Mouse (Mus musculus) cerebellum, adult 8-10 months (tissue): ENCODE data around the gene Plin2.
A peak's percentile ranks its signal among the peaks of the same experiment; 100 is the strongest.

Experiments used
- DNase-seq: peaks from one replicate; pipeline ENCODE4 v3.0.0; 2022

Plin2 gene

DNA sequence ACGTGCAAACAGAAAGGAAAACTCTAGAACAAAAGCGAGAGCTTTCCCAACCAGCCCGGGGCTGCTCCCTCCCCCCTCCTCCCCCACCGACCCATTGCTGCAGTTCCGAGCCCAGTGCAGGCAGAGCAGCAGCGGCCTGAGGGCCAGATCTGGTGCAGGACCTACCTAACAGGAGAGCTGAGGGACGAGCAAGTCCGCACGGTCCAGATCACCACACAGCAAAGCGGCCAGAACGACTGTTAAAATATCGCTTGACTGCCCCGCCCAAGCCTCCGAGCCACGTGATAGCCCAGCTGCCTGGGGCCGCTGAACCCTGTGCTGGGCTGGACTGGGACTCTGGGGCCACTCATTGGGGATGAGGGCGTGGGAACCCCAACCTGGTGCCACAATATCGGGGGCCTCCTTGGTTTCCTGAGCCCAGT is at the start of gene Plin2:
Plin2 (minus strand) TSS at position 281 of the 422 bp plus-strand sequence.
- DNase-seq, result peak; percentile 51

DNA sequence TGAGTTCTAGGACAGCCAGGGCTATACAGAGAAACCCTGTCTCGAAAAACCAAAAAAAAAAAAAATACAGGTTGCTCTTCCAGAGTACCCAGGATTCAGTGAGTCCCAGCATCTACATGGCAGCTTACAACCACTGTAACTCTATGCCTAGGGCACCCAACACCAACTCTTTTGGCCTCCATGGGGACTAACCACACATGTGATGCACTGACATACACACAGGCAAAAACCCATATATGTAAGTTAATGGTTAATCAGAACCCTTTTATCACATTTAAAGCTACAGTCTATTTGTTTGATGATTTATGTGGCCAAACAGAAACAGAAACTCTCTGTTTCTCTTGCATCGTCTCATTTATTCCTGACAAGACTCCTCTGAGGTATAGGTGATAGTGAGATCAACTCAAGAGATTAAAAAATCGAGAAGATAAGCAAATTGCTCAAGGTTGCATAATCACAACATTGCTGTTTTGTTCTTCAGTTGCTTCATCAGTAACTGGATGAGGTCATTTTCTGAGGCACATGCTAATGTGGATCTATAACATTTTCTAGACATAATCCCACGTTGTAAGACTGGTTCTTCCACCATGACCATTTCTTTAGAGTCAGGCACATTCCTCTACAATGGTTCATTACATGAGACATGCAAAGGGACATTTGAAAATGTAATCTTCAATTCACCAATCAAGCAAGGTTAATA is 49.2 kb upstream of the Plin2 start:
- no peak for DNase-seq

DNA sequence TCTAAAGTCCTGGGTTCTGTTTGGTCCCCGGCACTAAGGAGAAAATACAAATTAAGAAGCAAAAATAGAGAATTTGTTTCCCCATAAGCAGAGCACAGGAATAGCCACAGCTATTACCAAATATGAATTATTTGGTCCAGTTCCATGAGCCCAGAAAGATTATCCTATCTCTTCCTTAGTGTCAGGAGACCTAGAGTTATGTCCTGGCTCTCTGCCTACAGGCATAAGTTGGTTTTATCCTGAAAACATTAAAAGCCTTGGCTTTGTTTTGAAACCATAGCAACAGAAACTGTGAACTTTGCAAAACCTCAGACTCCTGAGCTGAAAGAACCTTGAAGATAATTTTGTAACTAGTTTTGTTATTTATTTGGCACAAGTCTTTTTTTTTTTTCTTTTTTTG is 47.3 kb upstream of the Plin2 start:
- no peak for DNase-seq

GRCm38 (mm10) chr4:86715341-86715740 is 45.5 kb upstream of the Plin2 start:
- no peak for DNase-seq

GRCm38 (mm10) chr4:86713518-86713917 is 43.7 kb upstream of the Plin2 start:
- no peak for DNase-seq

DNA sequence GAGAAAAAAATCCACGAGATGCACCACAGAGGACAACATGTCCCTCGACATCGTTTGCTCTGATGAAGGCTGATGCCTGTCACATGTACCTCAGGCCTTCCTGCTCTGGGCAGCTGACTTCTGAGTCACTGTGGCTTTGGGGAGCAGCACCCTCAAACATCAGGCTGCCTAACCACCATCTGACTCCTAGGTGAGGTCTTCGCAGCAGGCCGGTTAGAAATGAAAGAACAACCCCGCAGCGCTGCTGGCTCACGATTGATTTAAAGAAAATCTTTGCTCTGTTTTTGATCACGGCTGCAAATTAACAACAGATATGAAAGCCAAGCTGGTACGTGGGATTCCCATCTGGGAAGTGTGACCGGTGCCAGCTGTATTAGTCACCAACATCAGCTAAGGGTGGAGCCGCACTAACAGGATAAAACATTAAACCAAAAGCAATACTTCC is 42.9 kb upstream of the Plin2 start:
- no peak for DNase-seq

DNA sequence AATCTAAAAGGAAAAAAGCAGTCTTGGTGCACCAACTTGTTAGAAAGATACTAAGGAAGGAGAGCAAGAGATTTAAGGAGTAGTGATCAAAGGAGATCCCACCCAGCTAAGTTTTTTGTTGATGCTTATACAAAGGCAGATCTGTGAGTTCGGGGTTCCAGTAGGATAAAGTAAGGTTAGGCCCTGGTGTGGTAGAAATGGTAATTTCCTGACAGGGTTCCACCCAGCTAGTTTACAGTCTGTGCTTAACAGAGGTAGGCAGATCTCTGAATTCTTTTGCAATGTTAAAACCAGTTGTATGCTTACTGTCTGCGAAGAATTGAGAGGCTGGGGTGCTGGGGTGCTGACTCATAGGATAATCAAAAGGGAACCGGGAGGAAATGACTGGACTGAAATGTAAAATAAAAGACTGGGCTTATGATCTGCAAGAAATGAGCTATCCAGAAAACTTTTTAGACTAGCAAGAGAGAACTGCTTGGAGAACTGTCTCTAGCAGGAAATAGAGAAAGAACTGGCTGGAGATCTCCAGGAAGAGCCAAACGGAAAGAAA is 40.9 kb upstream of the Plin2 start:
- no peak for DNase-seq

DNA sequence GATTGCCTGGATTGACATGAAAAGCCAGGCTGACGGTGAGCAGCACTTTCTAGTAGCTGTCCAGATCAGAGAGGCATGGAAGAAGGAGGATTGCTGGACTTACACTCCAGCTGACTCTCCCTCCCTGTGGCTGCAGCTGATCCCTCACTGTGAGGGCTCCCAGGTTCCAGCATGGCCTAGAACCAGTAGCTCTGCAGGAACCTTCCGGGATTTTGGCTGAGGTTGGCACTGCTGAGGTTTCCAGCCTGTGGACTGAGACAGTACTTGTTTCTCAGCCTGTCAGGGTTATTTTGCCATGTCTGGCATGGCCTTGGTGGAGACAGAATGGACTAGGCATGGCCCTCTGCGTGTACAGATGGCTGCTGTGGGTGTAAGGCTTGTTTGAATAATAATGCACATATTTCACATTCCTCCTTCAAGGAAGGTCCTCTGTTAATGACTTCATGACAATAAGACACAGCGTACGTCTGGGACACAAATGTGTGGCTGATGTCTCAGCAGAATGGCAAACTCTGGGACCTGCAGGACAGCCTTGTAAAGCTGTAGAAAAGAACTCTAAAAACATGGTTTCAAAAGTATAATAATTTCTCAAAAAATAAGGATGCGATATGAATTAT is 40.3 kb upstream of the Plin2 start:
- peak; percentile 68 for DNase-seq

- DNase-seq, result no peak
Measured at GRCm38 (mm10) chr4:86708801-86709200, 38.9 kb upstream of the Plin2 start.

- DNase-seq, result no peak
Measured at GRCm38 (mm10) chr4:86699161-86699865, 29.5 kb upstream of the Plin2 start.

DNA sequence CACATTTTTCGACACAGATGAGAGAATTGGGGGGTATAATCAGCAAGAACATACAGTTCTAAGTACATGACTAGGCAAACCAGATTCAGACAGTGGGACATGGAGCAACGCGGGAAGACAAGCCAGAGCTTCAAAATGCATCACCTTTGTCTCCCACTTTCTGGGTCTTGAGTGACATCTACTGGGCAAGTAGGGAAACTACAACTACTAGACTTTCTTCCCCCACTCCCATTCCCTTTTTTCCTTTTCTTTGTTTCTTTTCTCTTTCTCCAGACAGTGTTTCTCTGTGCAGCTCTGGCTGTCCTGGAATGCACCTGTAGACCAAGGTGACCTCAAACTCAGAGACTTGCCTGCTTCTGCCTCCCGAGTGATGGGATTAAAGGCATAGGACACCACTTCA is 27.0 kb upstream of the Plin2 start:
- peak; percentile 48 for DNase-seq

DNA sequence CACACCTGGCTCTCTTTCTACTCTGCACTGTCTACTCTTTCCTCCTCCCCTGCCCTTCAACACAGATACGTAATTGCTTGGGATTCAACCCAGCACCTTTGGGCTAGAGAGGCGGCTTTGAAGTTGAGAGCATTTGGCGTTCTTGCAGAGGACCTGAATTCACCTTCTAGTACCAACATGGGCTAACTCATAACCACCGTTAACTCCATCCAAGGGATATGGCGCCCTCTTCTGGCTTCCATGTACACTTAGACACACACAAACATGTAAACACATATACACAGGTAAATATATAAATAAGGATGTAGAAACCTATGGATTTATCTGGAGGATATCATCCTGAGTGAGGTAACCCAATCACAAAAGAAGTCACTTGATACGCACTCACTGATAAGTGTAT is 25.2 kb upstream of the Plin2 start:
- peak; percentile 42 for DNase-seq

DNA sequence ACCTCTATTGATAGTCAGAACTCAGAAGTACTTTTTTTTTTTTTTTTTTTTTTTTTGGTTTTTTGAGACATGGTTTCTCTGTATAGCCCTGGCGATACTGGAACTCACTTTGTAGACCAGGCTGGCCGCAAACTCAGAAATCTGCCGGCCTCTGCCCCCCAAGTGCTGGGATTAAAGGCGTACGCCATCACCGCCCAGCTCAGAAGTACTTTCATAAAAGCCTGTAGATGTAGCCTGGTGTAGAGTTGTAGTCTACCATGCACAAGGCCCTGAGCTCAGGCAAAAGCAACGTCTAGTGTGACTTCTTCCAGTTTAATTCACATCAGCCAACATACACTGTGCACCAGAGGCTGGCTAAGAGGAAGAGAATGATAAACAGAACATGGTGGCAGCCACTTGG is 23.1 kb upstream of the Plin2 start:
- DNase-seq, result no peak

- DNase-seq, result no peak
Measured at GRCm38 (mm10) chr4:86691290-86691689, 21.4 kb upstream of the Plin2 start.

- DNase-seq, result no peak
Measured at GRCm38 (mm10) chr4:86690768-86691167, 20.9 kb upstream of the Plin2 start.

GRCm38 (mm10) chr4:86690194-86690593 is 20.3 kb upstream of the Plin2 start:
- DNase-seq, result no peak

GRCm38 (mm10) chr4:86689056-86689735 is 19.3 kb upstream of the Plin2 start:
- no peak for DNase-seq

DNA sequence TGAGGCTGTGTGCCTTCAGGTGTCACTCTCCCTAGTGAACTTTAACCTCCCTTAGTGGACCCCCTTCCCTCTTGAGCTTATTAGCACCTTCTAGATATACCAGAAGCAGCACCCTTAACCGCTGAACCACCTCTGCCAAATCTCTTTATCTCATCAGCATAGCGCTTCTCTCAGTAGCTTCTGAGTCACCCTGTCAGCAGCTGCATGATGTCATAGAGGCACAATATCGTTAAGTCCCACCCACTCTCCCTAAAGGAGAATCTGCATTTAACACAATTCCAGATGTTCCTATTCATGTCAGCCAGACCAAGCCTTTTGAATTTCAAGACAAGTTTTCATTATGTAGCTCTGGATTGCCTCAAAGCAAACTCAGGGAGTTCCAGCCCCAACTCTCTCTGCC is 16.7 kb upstream of the Plin2 start:
- DNase-seq, result no peak

- DNase-seq, result no peak
Measured at GRCm38 (mm10) chr4:86686009-86686366, 16.1 kb upstream of the Plin2 start.

- DNase-seq, result no peak
Measured at GRCm38 (mm10) chr4:86685231-86686008, 15.6 kb upstream of the Plin2 start.

DNA sequence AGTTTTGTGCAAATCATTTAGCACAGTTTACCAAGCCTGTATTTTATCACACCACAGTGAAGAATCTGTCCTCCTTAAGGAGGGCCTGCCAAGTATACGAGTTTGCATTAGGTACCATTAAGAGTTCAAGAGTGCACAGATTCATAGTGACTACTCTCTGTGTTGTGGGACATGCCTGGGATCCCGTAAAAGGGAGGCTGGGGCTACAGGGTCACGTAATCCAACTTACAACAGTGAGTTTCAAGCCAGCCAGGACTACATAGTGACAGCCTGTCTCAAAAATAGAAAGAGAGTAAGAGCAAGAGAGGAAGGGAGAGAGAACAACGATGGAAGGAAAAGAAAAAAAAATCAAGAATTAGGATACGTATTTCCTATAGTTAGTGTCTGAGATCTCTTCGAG is 14.9 kb upstream of the Plin2 start:
- DNase-seq, result no peak

GRCm38 (mm10) chr4:86683746-86684145 is 13.9 kb upstream of the Plin2 start:
- DNase-seq, result no peak
